8 mouse cellular contexts compared by ENCODE assay signal in the genomic region with DNA sequence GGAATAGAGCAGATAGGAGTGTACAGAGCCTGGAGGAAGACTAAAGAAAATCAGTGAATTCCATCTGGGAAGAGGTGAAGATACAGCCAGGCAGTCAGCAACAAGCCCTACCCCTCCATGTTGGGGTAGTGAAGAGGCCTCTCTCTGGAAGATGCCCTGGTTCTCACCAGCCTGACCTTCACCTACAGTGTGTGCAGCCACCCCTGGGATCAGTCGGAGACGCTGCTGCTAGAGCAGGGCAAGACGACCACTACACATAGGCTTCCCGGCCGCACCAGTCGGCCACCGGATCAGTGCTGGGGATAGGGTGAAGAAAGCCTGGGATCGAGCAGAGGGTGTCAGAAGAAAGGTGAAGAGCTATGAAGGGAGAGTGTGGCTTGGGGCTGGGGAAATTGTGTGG. TPM values are rescaled to one million over a fixed set of nuclear protein-coding genes. Genes with fewer than 3 reads are reported as not detected.
DNase-seq lines count a peak whose midpoint lies in the region; ATAC-seq and TF ChIP-seq lines count a peak whose summit lies in the region.

No protein-coding gene starts in this region.

- H3K27me3 ChIP-seq in intestine, embryonic 15.5 days (replicated peaks) = peaks cover 18% of the 10 kb centered on the region
- H3K27me3 ChIP-seq in intestine, embryonic 16.5 days (replicated peaks; ENCODE audit: control insufficient read depth, insufficient read depth, low read length) = peaks cover 17% of the 10 kb centered on the region
- peaks cover 77% of the 10 kb centered on the region for H3K27me3 ChIP-seq in embryonic facial prominence, embryonic 10.5 days (replicated peaks; ENCODE audit: low read depth, poor library complexity, severe bottlenecking)
- H3K27me3 ChIP-seq in forebrain, postnatal 0 days (ENCODE audit: insufficient read depth, low read length) = no peaks in the 10 kb centered on the region
- H3K27me3 ChIP-seq in midbrain, embryonic 14.5 days (ENCODE audit: control insufficient read depth, insufficient read depth, low read length) = peaks cover 24% of the 10 kb centered on the region

- H3K4me1 ChIP-seq in intestine, embryonic 15.5 days (replicated peaks) = peaks cover 18% of the 10 kb centered on the region
- H3K4me1 ChIP-seq in intestine, embryonic 16.5 days (ENCODE audit: control insufficient read depth, insufficient read depth, low read length) = peaks cover 5% of the 10 kb centered on the region
- peaks cover 36% of the 10 kb centered on the region for H3K4me1 ChIP-seq in embryonic facial prominence, embryonic 10.5 days
- no peaks in the 10 kb centered on the region for H3K4me1 ChIP-seq in forebrain, postnatal 0 days (ENCODE audit: insufficient read depth)
- H3K4me1 ChIP-seq in midbrain, embryonic 14.5 days (ENCODE audit: control insufficient read depth, insufficient read depth, low read length) = peaks cover 12% of the 10 kb centered on the region; the same call in 1 of the 2 replicates

- no peak overlapping the region for H3K27ac ChIP-seq in intestine, embryonic 15.5 days
- H3K27ac ChIP-seq in intestine, embryonic 16.5 days (ENCODE audit: low read length) = no peak overlapping the region
- no peak overlapping the region; the same call in 1 of the 2 replicates for H3K27ac ChIP-seq in embryonic facial prominence, embryonic 10.5 days (replicated peaks)
- peak overlapping the region; percentile 73 for H3K27ac ChIP-seq in forebrain, postnatal 0 days (ENCODE audit: low read depth, low read length)
- H3K27ac ChIP-seq in midbrain, embryonic 14.5 days (replicated peaks; ENCODE audit: low read depth, low read length) = peak overlapping the region; percentile 57; the same call in 1 of the 2 replicates

- H3K9me3 ChIP-seq in intestine, embryonic 15.5 days = no peaks in the 10 kb centered on the region
- no peaks in the 10 kb centered on the region for H3K9me3 ChIP-seq in intestine, embryonic 16.5 days (ENCODE audit: control insufficient read depth, low read length)
- no peaks in the 10 kb centered on the region for H3K9me3 ChIP-seq in embryonic facial prominence, embryonic 10.5 days
- H3K9me3 ChIP-seq in forebrain, postnatal 0 days (ENCODE audit: low read length) = no peaks in the 10 kb centered on the region
- no peaks in the 10 kb centered on the region for H3K9me3 ChIP-seq in midbrain, embryonic 14.5 days (ENCODE audit: control insufficient read depth, low read length)

- H3K4me2 ChIP-seq in intestine, embryonic 15.5 days (replicated peaks) = peak overlapping the region; percentile 83
- H3K4me2 ChIP-seq in intestine, embryonic 16.5 days (ENCODE audit: low read depth, low read length) = no peak overlapping the region
- peak overlapping the region; percentile 93 for H3K4me2 ChIP-seq in forebrain, postnatal 0 days (ENCODE audit: low read depth)
- H3K4me2 ChIP-seq in midbrain, embryonic 14.5 days (ENCODE audit: low read length) = peak overlapping the region; percentile 90

- DNase-seq in embryonic facial prominence, embryonic 10.5 days (ENCODE audit: low spot score) = no peak
- no peak for DNase-seq in forebrain, postnatal 0 days
- peak; percentile 20 for DNase-seq in midbrain, embryonic 14.5 days
- no peak for DNase-seq in urinary bladder, adult 2 months (ENCODE audit: low spot score)
- no peak for DNase-seq in gastrocnemius, postnatal 4 days (ENCODE audit: low spot score in 2 of 2)
- no peak for DNase-seq in embryo, embryonic 11 days

- H3K9ac ChIP-seq in intestine, embryonic 15.5 days = no peak overlapping the region
- H3K9ac ChIP-seq in intestine, embryonic 16.5 days (ENCODE audit: low read depth, low read length) = no peak overlapping the region
- H3K9ac ChIP-seq in forebrain, postnatal 0 days = peak overlapping the region; percentile 82
- peak overlapping the region; percentile 74 for H3K9ac ChIP-seq in midbrain, embryonic 14.5 days (replicated peaks; ENCODE audit: low read length)

- 49% methylated on average over 8 of the region's 8 CpGs for WGBS in intestine, embryonic 15.5 days
- 53% methylated on average over 8 of the region's 8 CpGs for WGBS in intestine, embryonic 16.5 days
- WGBS in embryonic facial prominence, embryonic 10.5 days = 42% methylated on average over 8 of the region's 8 CpGs
- WGBS in forebrain, postnatal 0 days = 41% methylated on average over 8 of the region's 8 CpGs
- 41% methylated on average over 8 of the region's 8 CpGs for WGBS in midbrain, embryonic 14.5 days

- H3K4me3 ChIP-seq in intestine, embryonic 15.5 days (replicated peaks) = peak overlapping the region; percentile 43; the same call in 1 of the 2 replicates
- H3K4me3 ChIP-seq in intestine, embryonic 16.5 days (ENCODE audit: low read length) = no peak overlapping the region
- peak overlapping the region; percentile 66 for H3K4me3 ChIP-seq in embryonic facial prominence, embryonic 10.5 days
- H3K4me3 ChIP-seq in forebrain, postnatal 0 days (ENCODE audit: low read depth, low read length) = peak overlapping the region; percentile 57
- peak overlapping the region; percentile 55 for H3K4me3 ChIP-seq in midbrain, embryonic 14.5 days (replicated peaks; ENCODE audit: low read depth, low read length)

- no peak for TF ChIP-seq CTCF in forebrain, postnatal 0 days (IDR thresholded peaks at IDR 0.05; ENCODE audit: low read depth)

- H3K36me3 ChIP-seq in intestine, embryonic 15.5 days = no peaks in the 10 kb centered on the region
- H3K36me3 ChIP-seq in intestine, embryonic 16.5 days (ENCODE audit: control insufficient read depth, insufficient read depth, low read length) = no peaks in the 10 kb centered on the region
- H3K36me3 ChIP-seq in embryonic facial prominence, embryonic 10.5 days (replicated peaks) = peaks cover 18% of the 10 kb centered on the region
- peaks cover 19% of the 10 kb centered on the region for H3K36me3 ChIP-seq in forebrain, postnatal 0 days (ENCODE audit: insufficient read depth)
- H3K36me3 ChIP-seq in midbrain, embryonic 14.5 days (ENCODE audit: control insufficient read depth, insufficient read depth, low read length) = peaks cover 19% of the 10 kb centered on the region

- no peak for ATAC-seq in intestine, embryonic 15.5 days
- ATAC-seq in intestine, embryonic 16.5 days = no peak
- ATAC-seq in forebrain, postnatal 0 days = peak; percentile 11
- ATAC-seq in midbrain, embryonic 14.5 days (ENCODE audit: low FRiP score, low TSS enrichment) = no peak

RNA-seq across cellular contexts. Expression of gene Gm10570, which starts 0.8 kb away (rescaled TPM):
- not detected in 2 replicates for polyA plus RNA-seq in intestine, embryonic 15.5 days (2015; fragmentation: Nextera tagmentation; extraction: Ambion mirVana)
- not detected in 2 replicates for polyA plus RNA-seq in intestine, embryonic 16.5 days (2015; fragmentation: Nextera tagmentation; extraction: Ambion mirVana)
- polyA plus RNA-seq in embryonic facial prominence, embryonic 10.5 days (2016; fragmentation: Nextera tagmentation; extraction: Ambion mirVana) = 0.77 TPM in 1 of 2 replicates, not detected in the other
- total RNA-seq in forebrain, postnatal 0 days (2014; rRNA removed) = 1.1 and 1.8 TPM in 2 replicates
- polyA plus RNA-seq in forebrain, postnatal 0 days (2015; fragmentation: Nextera tagmentation; extraction: Ambion mirVana) = 1.0 and 1.2 TPM in 2 replicates
- 0.65 TPM in 1 of 2 replicates, not detected in the other for polyA plus RNA-seq in midbrain, embryonic 14.5 days (2014; fragmentation: Nextera tagmentation; extraction: Ambion mirVana)
- polyA plus RNA-seq in urinary bladder, adult 2 months (2012; rRNA removed) = 0.21 and 1.1 TPM in 2 replicates
- under 1 TPM; 0.60 to 0.81 TPM for total RNA-seq in gastrocnemius, postnatal 4 days (2021)

RNA-seq across cellular contexts. Expression of gene Fabp3, which starts 0.9 kb away (rescaled TPM):
- 5.4 and 6.1 TPM in 2 replicates for polyA plus RNA-seq in intestine, embryonic 15.5 days (2015; fragmentation: Nextera tagmentation; extraction: Ambion mirVana)
- 4.0 and 4.5 TPM in 2 replicates for polyA plus RNA-seq in intestine, embryonic 16.5 days (2015; fragmentation: Nextera tagmentation; extraction: Ambion mirVana)
- 15.6 and 16.2 TPM in 2 replicates for polyA plus RNA-seq in embryonic facial prominence, embryonic 10.5 days (2016; fragmentation: Nextera tagmentation; extraction: Ambion mirVana)
- 129 and 201 TPM in 2 replicates for total RNA-seq in forebrain, postnatal 0 days (2014; rRNA removed)
- 318 and 358 TPM in 2 replicates for polyA plus RNA-seq in forebrain, postnatal 0 days (2015; fragmentation: Nextera tagmentation; extraction: Ambion mirVana)
- polyA plus RNA-seq in midbrain, embryonic 14.5 days (2014; fragmentation: Nextera tagmentation; extraction: Ambion mirVana) = 170 and 260 TPM in 2 replicates
- polyA plus RNA-seq in urinary bladder, adult 2 months (2012; rRNA removed) = 22.5 and 23.1 TPM in 2 replicates
- 100 to 1,000 TPM; 453 to 501 TPM for total RNA-seq in gastrocnemius, postnatal 4 days (2021)

RNA-seq across cellular contexts. Expression of gene Serinc2, which starts 30.2 kb away (rescaled TPM):
- polyA plus RNA-seq in intestine, embryonic 15.5 days (2015; fragmentation: Nextera tagmentation; extraction: Ambion mirVana) = 20.0 and 21.0 TPM in 2 replicates
- 20.6 and 22.8 TPM in 2 replicates for polyA plus RNA-seq in intestine, embryonic 16.5 days (2015; fragmentation: Nextera tagmentation; extraction: Ambion mirVana)
- 43.6 and 60.0 TPM in 2 replicates for polyA plus RNA-seq in embryonic facial prominence, embryonic 10.5 days (2016; fragmentation: Nextera tagmentation; extraction: Ambion mirVana)
- 12.7 and 14.0 TPM in 2 replicates for total RNA-seq in forebrain, postnatal 0 days (2014; rRNA removed)
- 22.5 and 24.2 TPM in 2 replicates for polyA plus RNA-seq in forebrain, postnatal 0 days (2015; fragmentation: Nextera tagmentation; extraction: Ambion mirVana)
- 49.2 and 52.1 TPM in 2 replicates for polyA plus RNA-seq in midbrain, embryonic 14.5 days (2014; fragmentation: Nextera tagmentation; extraction: Ambion mirVana)
- 84.7 and 87.7 TPM in 2 replicates for polyA plus RNA-seq in urinary bladder, adult 2 months (2012; rRNA removed)
- total RNA-seq in gastrocnemius, postnatal 4 days (2021) = 10 to 100 TPM; 43.2 to 53.4 TPM

RNA-seq across cellular contexts. Expression of gene Zcchc17, which starts 50.5 kb away (rescaled TPM):
- 60.8 and 66.4 TPM in 2 replicates for polyA plus RNA-seq in intestine, embryonic 15.5 days (2015; fragmentation: Nextera tagmentation; extraction: Ambion mirVana)
- 56.3 and 59.7 TPM in 2 replicates for polyA plus RNA-seq in intestine, embryonic 16.5 days (2015; fragmentation: Nextera tagmentation; extraction: Ambion mirVana)
- 70.9 and 73.3 TPM in 2 replicates for polyA plus RNA-seq in embryonic facial prominence, embryonic 10.5 days (2016; fragmentation: Nextera tagmentation; extraction: Ambion mirVana)
- 41.3 and 42.7 TPM in 2 replicates for total RNA-seq in forebrain, postnatal 0 days (2014; rRNA removed)
- polyA plus RNA-seq in forebrain, postnatal 0 days (2015; fragmentation: Nextera tagmentation; extraction: Ambion mirVana) = 97.8 and 112 TPM in 2 replicates
- 98.7 and 101 TPM in 2 replicates for polyA plus RNA-seq in midbrain, embryonic 14.5 days (2014; fragmentation: Nextera tagmentation; extraction: Ambion mirVana)
- polyA plus RNA-seq in urinary bladder, adult 2 months (2012; rRNA removed) = 24.7 and 34.3 TPM in 2 replicates
- total RNA-seq in gastrocnemius, postnatal 4 days (2021) = 10 to 100 TPM; 42.3 to 42.6 TPM

RNA-seq across cellular contexts. Expression of gene Snrnp40, which starts 50.7 kb away (rescaled TPM):
- 132 and 139 TPM in 2 replicates for polyA plus RNA-seq in intestine, embryonic 15.5 days (2015; fragmentation: Nextera tagmentation; extraction: Ambion mirVana)
- polyA plus RNA-seq in intestine, embryonic 16.5 days (2015; fragmentation: Nextera tagmentation; extraction: Ambion mirVana) = 108 and 118 TPM in 2 replicates
- polyA plus RNA-seq in embryonic facial prominence, embryonic 10.5 days (2016; fragmentation: Nextera tagmentation; extraction: Ambion mirVana) = 220 and 225 TPM in 2 replicates
- 72.9 and 74.3 TPM in 2 replicates for total RNA-seq in forebrain, postnatal 0 days (2014; rRNA removed)
- polyA plus RNA-seq in forebrain, postnatal 0 days (2015; fragmentation: Nextera tagmentation; extraction: Ambion mirVana) = 97.9 and 99.3 TPM in 2 replicates
- polyA plus RNA-seq in midbrain, embryonic 14.5 days (2014; fragmentation: Nextera tagmentation; extraction: Ambion mirVana) = 98.8 and 113 TPM in 2 replicates
- 30.7 and 35.2 TPM in 2 replicates for polyA plus RNA-seq in urinary bladder, adult 2 months (2012; rRNA removed)
- 10 to 100 TPM; 38.5 to 41.3 TPM for total RNA-seq in gastrocnemius, postnatal 4 days (2021)

Comparison
In these comparisons a context has a peak if more than half of its experiments do, and no peak if none do; other contexts are left out.
1. H3K27ac ChIP-seq: peak in forebrain, postnatal 0 days (single experiment) and midbrain, embryonic 14.5 days (single experiment); none in intestine, embryonic 15.5 days (single experiment), intestine, embryonic 16.5 days (single experiment) and embryonic facial prominence, embryonic 10.5 days (single experiment).
2. H3K9ac ChIP-seq: peak in forebrain, postnatal 0 days (single experiment) and midbrain, embryonic 14.5 days (single experiment); none in intestine, embryonic 15.5 days (single experiment) and intestine, embryonic 16.5 days (single experiment).